Mouse (Mus musculus) layer of hippocampus, postnatal 25 days (tissue): ENCODE measurements around the gene Ttc16. TPM values are rescaled to one million over a fixed set of nuclear protein-coding genes. Genes with fewer than 3 reads are reported as not detected.

Experiments used
- DNase-seq, 2 experiments: peaks; one replicate each; pipeline ENCODE4 v3.0.0; 2022; ENCODE audit warnings: mixed read lengths in 2 of 2, low spot score in 1 of 2; ENCODE audit errors: extremely low spot score in 1 of 2
- total RNA-seq, 2 experiments: library from RNA; stranded (reverse); gene quantifications; 2 replicates each; pipeline ENCODE4 v1.2.3; 2021

Gene Ttc16
- total RNA-seq, 2 experiments from 2014 or later = 0.54 to 0.59 TPM

GRCm38 (mm10) chr2:32750199-32750598 is 25.2 kb downstream of the Ttc16 start:
- DNase-seq = no peak

- DNase-seq = no peak
Observed at GRCm38 (mm10) chr2:32749082-32749481, 26.4 kb downstream of the Ttc16 start.

- DNase-seq = no peak
Observed at GRCm38 (mm10) chr2:32744272-32744982, 31.0 kb downstream of the Ttc16 start.

- peak; percentile 64 to 72 for DNase-seq
Observed at GRCm38 (mm10) chr2:32742173-32742531, 33.3 kb downstream of the Ttc16 start.

GRCm38 (mm10) chr2:32741273-32742172 is 33.9 kb downstream of the Ttc16 start:
- peak; percentile 43 to 63 for DNase-seq

GRCm38 (mm10) chr2:32740916-32741272 is 34.5 kb downstream of the Ttc16 start, which contains the start of gene 6330409D20Rik:
Gene 6330409D20Rik, minus strand, starts transcription at chr2:32741016.
- no peak for DNase-seq

- no peak for DNase-seq
Observed at GRCm38 (mm10) chr2:32739311-32739710, 36.1 kb downstream of the Ttc16 start.

- no peak for DNase-seq
Observed at GRCm38 (mm10) chr2:32737008-32737407, 38.4 kb downstream of the Ttc16 start.

- DNase-seq = no peak
Observed at GRCm38 (mm10) chr2:32736306-32736829, 39.1 kb downstream of the Ttc16 start.

GRCm38 (mm10) chr2:32734933-32735332 is 40.5 kb downstream of the Ttc16 start:
- DNase-seq = no peak

GRCm38 (mm10) chr2:32734480-32734879 is 41.0 kb downstream of the Ttc16 start:
- DNase-seq = no peak

GRCm38 (mm10) chr2:32732695-32733094 is 42.7 kb downstream of the Ttc16 start:
- no peak for DNase-seq

GRCm38 (mm10) chr2:32731911-32732310 is 43.5 kb downstream of the Ttc16 start:
- no peak for DNase-seq

GRCm38 (mm10) chr2:32730854-32731253 is 44.6 kb downstream of the Ttc16 start:
- DNase-seq = no peak

- no peak for DNase-seq
Observed at GRCm38 (mm10) chr2:32729547-32729946, 45.9 kb downstream of the Ttc16 start.

- no peak for DNase-seq
Observed at GRCm38 (mm10) chr2:32728463-32728862, 47.0 kb downstream of the Ttc16 start.

GRCm38 (mm10) chr2:32727435-32727834 is 48.0 kb downstream of the Ttc16 start:
- peak; percentile 52 to 54 for DNase-seq

- DNase-seq = no peak
Observed at GRCm38 (mm10) chr2:32724832-32725790, 50.3 kb downstream of the Ttc16 start.

- no peak for DNase-seq
Observed at GRCm38 (mm10) chr2:32724149-32724548, 51.3 kb downstream of the Ttc16 start.

- DNase-seq = no peak
Observed at GRCm38 (mm10) chr2:32722581-32722980, 52.9 kb downstream of the Ttc16 start.
